Mouse (Mus musculus): Measurements from ENCODE around the gene Gpr162.

Gpr162 gene

GRCm38 (mm10) chr6:124809775-124810538 is 53.8 kb downstream of the Gpr162 start:
- no peak for DNase-seq

GRCm38 (mm10) chr6:124809052-124809774 is 54.6 kb downstream of the Gpr162 start:
- DNase-seq = peak; percentile 91
